Mouse (Mus musculus): ENCODE results near the gene Lysmd2. TPM values are rescaled to one million over a fixed set of nuclear protein-coding genes. Genes with fewer than 3 reads are reported as not detected.
"Not testable (repeated sequence)": the region's sequence is repeated elsewhere in the genome, so short reads cannot be mapped to it uniquely, and the experiment has no call there.

Lysmd2 gene
- total RNA-seq, 1 experiment from 2014 or later: 19.0 TPM

DNA sequence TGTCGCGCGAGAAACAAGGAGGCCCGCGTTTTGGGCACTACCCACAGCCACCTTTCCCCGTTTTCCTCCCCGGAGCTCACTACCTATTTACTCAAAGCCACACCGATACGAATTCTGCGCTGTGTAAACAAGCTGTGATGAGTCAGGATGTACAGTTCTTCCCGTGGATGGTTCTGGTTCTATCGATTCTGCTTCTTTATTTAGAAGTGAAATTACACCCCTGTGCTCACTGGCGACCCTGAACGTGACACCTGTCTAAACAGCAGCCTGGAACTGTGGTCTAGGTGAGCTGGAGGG lies 715 bp downstream of the Lysmd2 start:
- no peak for DNase-seq

DNA sequence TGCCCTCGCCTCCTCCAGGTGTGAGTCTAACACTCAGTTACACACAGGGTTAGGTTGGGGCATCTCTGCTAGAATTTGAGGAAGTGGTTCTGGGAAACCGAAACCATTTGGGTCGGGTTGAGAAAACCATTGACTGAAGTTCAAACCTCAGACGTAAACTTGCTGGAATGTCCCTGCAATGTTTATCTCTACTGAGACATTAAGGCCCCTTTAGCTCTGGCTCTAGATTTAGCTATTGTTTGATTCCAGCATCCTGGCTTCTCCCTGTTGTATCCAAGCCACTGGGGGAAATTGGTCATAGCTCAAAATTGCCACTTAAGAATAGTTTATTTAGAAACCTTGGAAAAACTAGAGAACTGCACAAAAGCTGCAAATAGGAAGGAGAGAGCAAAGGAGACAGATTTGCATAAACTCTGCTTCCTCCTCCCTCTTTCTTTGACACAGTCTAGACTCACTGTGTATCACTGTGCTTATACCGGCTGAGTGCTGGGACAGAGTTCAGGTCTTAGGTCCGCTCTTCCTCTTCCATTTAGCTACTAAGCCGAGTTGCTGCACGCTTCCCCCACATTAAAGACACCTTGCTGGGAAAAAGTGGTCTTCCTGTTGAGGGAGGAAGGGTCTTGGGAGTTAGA lies 5.4 kb downstream of the Lysmd2 start:
- no peak for DNase-seq

DNA sequence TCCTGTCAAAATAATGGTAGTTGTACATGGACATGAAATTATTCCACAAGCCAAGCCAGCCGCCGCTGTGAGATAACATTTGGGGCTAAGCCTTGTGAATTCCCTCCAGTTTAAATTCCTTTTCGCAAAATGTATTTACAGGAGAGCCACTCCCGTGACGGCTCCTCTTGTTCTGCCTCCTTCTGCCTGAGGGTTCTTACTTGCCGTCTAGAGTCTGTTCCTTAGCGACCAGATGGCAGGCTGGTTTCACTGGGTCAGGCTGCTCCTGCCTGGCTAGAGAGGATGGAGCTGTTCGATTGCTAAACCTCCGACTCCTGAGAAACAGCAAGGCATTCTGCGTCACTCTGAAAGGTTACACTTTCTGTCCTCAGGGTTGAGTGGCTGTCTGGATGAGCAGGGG lies 6.6 kb downstream of the Lysmd2 start:
- no peak for DNase-seq

- peak; percentile 25 for DNase-seq
Observed at GRCm38 (mm10) chr9:75632902-75633301, 7.4 kb downstream of the Lysmd2 start.

DNA sequence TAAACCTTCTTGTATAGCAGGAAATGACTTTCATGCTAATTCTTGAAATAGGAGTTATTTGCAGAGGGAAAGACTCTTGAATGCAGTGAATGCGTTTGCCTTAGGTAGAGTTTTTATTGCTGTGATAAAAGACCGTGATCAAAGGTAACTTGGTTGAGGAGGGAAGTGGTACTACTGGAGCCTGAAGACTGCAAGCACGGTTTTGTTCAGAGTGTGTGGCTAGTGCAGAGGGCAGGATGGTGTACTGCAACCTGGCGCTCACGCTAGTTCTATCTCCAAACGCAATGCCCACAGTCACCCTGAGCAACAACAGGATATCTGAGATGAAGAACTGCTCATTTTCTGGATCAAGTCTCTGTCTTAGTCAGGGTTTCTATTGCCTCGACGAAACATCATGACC lies 8.1 kb downstream of the Lysmd2 start:
- DNase-seq: no peak

- DNase-seq: no peak
Observed at GRCm38 (mm10) chr9:75634226-75634625, 8.7 kb downstream of the Lysmd2 start.

DNA sequence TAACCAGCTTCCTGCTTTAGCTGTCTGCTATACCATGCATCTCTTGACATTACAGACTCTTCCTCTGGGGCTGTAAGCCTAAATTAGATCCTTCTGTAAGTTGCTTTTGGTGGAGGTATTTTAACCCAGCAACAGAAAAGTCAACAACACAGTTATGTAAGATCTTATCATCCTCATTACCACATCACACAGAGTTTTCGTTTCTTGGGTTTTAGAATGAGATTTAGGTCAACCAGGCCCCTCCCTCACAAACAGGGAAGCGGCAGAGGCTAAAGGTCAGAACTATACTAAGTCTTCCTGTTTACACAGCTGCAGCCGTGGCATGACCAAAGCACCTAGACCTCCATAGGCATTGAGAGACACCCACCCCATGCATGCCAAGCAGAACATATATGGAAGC lies 19.9 kb downstream of the Lysmd2 start:
- no peak for DNase-seq

GRCm38 (mm10) chr9:75653981-75654911 lies 28.7 kb downstream of the Lysmd2 start:
- no peak for DNase-seq

- DNase-seq: not testable (repeated sequence)
Observed at GRCm38 (mm10) chr9:75656456-75656855, 30.9 kb downstream of the Lysmd2 start.

GRCm38 (mm10) chr9:75660917-75661316 lies 35.4 kb downstream of the Lysmd2 start:
- no peak for DNase-seq

DNA sequence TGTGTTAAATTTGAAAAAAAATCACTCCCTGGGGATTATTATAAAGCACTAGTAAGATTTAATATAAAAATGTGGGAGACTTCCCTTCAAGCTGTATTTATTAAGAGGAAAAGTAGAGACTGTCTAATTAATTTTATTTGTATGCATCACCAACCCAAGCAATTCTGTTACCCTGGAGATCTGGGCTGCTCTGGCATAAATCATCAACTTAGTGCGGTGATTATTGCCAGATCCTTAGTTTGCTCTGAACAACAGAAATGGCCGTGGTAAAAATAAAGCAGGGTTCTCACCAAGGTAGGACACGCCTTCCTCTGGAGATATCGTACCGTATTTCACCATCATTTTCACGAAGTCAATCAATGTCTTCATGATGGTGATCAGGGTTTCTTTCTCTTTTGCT lies 39.8 kb downstream of the Lysmd2 start:
- no peak for DNase-seq

GRCm38 (mm10) chr9:75666612-75667011 lies 41.1 kb downstream of the Lysmd2 start:
- peak; percentile 10 for DNase-seq

- no peak for DNase-seq
Observed at GRCm38 (mm10) chr9:75672769-75673168, 47.2 kb downstream of the Lysmd2 start.

DNA sequence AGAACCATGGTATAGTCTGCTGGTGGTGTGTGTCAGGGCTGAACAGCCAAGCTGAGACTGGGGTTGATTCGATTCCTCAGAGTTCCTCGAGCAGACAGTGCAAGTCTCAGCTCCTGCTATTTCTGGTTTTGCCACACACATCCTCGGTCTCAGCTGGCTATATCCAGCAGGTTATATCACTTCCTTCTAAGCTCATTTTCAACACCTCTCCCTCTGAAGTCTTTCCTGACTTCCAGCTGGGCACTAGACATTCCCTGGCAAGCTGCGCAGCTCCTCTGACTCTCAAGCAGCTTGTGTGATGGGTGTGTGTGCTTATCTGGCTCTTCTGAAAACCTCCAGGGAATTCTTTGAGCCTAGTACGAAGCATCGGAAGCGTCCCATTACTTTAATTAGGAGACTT lies 50.7 kb downstream of the Lysmd2 start:
- DNase-seq: no peak

DNA sequence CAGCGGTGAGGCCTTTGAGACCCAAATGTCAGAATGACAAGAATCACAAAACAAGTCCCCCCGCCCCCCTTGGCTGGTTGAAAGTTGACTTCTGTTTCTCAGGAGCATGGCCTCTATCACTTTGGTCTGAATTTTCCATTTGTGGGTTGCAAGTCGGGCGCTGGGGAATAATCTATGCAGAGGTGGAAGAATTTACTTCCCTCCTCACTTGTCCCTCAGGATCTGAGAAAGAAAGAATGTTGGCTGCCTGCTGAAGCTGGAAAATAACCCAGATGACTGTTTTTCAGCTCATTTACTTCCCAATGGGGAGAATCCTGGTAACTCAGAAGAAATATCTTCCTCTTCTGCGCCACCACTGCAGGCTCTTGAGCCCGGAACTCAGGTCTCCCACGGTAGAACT lies 52.8 kb downstream of the Lysmd2 start:
- DNase-seq: no peak

DNA sequence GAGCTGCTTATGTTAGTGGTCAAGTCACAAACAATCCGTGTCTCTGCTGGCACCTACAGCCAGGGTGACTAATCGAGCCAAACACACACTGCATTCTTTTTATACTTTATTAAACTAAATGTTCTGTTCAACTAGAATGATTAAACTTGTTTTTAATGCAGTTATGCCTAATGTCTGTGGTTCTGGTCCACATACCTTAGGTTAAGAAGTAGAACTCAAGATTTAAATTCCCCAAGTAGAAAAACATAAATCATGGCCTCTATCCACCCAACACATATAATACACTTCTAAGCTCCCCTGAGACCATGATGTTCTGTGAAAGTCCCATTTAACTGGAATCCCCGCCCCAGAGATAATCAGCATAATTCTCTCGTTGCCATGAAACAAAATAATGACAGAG lies 54.1 kb downstream of the Lysmd2 start:
- no peak for DNase-seq

- DNase-seq: no peak
Observed at GRCm38 (mm10) chr9:75680606-75681005, 55.1 kb downstream of the Lysmd2 start.

- DNase-seq: peak; percentile 64
Observed at GRCm38 (mm10) chr9:75683426-75684191, 58.1 kb downstream of the Lysmd2 start, which contains the start of gene Scg3. TSS of gene Scg3 (minus strand) at chr9:75684056.

DNA sequence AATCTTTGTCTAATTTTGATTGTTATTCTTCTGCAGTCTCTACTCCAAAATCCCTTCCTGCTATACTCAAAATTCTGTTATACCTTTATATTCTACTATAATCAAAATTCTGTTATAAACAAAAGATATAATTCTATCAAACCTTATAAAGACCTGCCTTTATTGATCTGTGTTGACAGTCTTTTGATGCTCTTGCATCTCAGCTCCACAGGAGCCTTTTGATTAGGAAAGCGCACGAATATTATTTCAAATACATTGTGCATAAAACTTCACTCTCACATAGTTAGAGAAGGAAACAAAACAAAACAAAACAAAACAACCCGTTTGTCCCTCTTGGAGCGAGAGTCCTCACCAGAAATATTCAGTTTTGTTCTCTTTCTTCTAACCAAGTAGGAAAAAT lies 58.8 kb downstream of the Lysmd2 start:
- DNase-seq: no peak

- no peak for DNase-seq
Observed at GRCm38 (mm10) chr9:75684772-75685171, 59.2 kb downstream of the Lysmd2 start.
